Mouse (Mus musculus) ES-E14 (cell line): ENCODE data around the gene Slco2b1. TPM values are rescaled to one million over a fixed set of nuclear protein-coding genes. Genes with fewer than 3 reads are reported as not detected.

Source experiments
- DNase-seq: peaks from one replicate; pipeline ENCODE4 v3.0.0-alpha.2; 2013; ENCODE audit warnings: low read depth, low spot score
- H3K27ac ChIP-seq: 2 replicates; pipeline ENCODE4 v1.5.1; 2012; ENCODE audit warnings: low read depth, mild to moderate bottlenecking, low read length, moderate library complexity, mixed read lengths; ENCODE audit not compliant: poor library complexity, insufficient read depth, severe bottlenecking
- H3K36me3 ChIP-seq: 2 replicates; pipeline ENCODE4 v1.6.1; 2012; ENCODE audit warnings: mild to moderate bottlenecking, low read length, moderate library complexity, mixed read lengths; ENCODE audit not compliant: control insufficient read depth, poor library complexity, insufficient read depth, severe bottlenecking
- H3K4me1 ChIP-seq, 2 experiments: fragments of 150-350 bp in 1 of 2; sonication (generic) in 1 of 2; 2 replicates each; pipeline ENCODE4 v1.6.1; 2012; ENCODE audit warnings: low read length in 2 of 2, mild to moderate bottlenecking in 1 of 2, mixed read lengths in 1 of 2; ENCODE audit not compliant: control insufficient read depth in 2 of 2, insufficient read depth in 2 of 2, poor library complexity in 1 of 2
- H3K4me3 ChIP-seq, 2 experiments: fragments of 150-350 bp in 1 of 2; sonication (generic) in 1 of 2; 2 replicates each; pipeline ENCODE4 v1.5.1; 2012; ENCODE audit warnings: low read length in 2 of 2, low read depth in 1 of 2, mild to moderate bottlenecking in 1 of 2, mixed read lengths in 1 of 2; ENCODE audit not compliant: insufficient read depth in 1 of 2, poor library complexity in 1 of 2, severe bottlenecking in 1 of 2
- H3K9ac ChIP-seq: 2 replicates; pipeline ENCODE4 v1.6.1; 2012; ENCODE audit warnings: low read depth, mild to moderate bottlenecking, low read length, mixed read lengths; ENCODE audit not compliant: poor library complexity, insufficient read depth, severe bottlenecking
- H3K9me3 ChIP-seq: fragments of 150-350 bp; sonication (generic); 2 replicates; pipeline ENCODE4 v1.6.1; 2012; ENCODE audit warnings: low read depth, mild to moderate bottlenecking, low read length; ENCODE audit not compliant: control insufficient read depth, insufficient read depth
- CHD2 ChIP-seq: IDR thresholded peaks from 2 replicates; pipeline ENCODE4 v1.6.1; 2014; ENCODE audit warnings: mild to moderate bottlenecking, low read depth, low read length, inconsistent platforms
- HCFC1 ChIP-seq: IDR thresholded peaks from 2 replicates; pipeline ENCODE4 v1.6.1; 2012; ENCODE audit warnings: low read length, inconsistent platforms, borderline replicate concordance; ENCODE audit not compliant: insufficient read depth
- MAFK ChIP-seq: IDR thresholded peaks from 2 replicates; pipeline ENCODE4 v1.6.1; 2014; ENCODE audit warnings: mild to moderate bottlenecking, low read depth, low read length, inconsistent platforms; ENCODE audit not compliant: insufficient read depth
- ZC3H11A ChIP-seq: IDR thresholded peaks from 2 replicates; pipeline ENCODE4 v1.6.1; 2012; ENCODE audit warnings: low read depth, mild to moderate bottlenecking, inconsistent platforms, low read length, borderline replicate concordance
- ZNF384 ChIP-seq: IDR thresholded peaks from 2 replicates; pipeline ENCODE4 v1.6.1; 2012; ENCODE audit warnings: low read depth, low read length, inconsistent platforms
- in situ Hi-C, 2 experiments: fragments of 600-800 bp; cut with MboI; formaldehyde crosslinking; loops; one replicate each; pipeline ENCODE4 v1.15.1; 2025; ENCODE audit warnings: low sequenced_read_pairs in 2 of 2, inconsistent platforms in 1 of 2; ENCODE audit not compliant: unreplicated experiment in 2 of 2
- total RNA-seq: library from RNA; depleted of rRNA; stranded (reverse); fragments of 300-350 nt; gene quantifications from 2 replicates; pipeline ENCODE4 v1.2.3, GENCODE M21; 2012

Gene Slco2b1
- total RNA-seq, 1 experiment = 0.45 TPM

- TF ChIP-seq MAFK = no peak
- TF ChIP-seq CHD2 = no peak
- no peak for TF ChIP-seq ZNF384
- no peak for TF ChIP-seq HCFC1
- TF ChIP-seq ZC3H11A = no peak
- no peaks in the 10 kb centered on the region for H3K9me3 ChIP-seq
- H3K36me3 ChIP-seq = no peaks in the 10 kb centered on the region
- in situ Hi-C loops = no loop called here
- H3K4me3 ChIP-seq = no peak overlapping the region
- H3K4me1 ChIP-seq = no peaks in the 10 kb centered on the region
- DNase-seq = no peak
- no peak overlapping the region for H3K9ac ChIP-seq
- no peak overlapping the region for H3K27ac ChIP-seq
Measured at GRCm38 (mm10) chr7:99716536-99716935, 5.4 kb upstream of the Slco2b1 start.

GRCm38 (mm10) chr7:99712431-99712830 is 1.3 kb upstream of the Slco2b1 start:
- DNase-seq = no peak
- no peak overlapping the region for H3K4me3 ChIP-seq
- H3K9ac ChIP-seq = no peak overlapping the region
- TF ChIP-seq ZC3H11A (no peak), CHD2 (no peak), ZNF384 (no peak), MAFK (no peak), HCFC1 (no peak)
- no peaks in the 10 kb centered on the region for H3K4me1 ChIP-seq
- H3K27ac ChIP-seq = no peak overlapping the region
- H3K36me3 ChIP-seq = no peaks in the 10 kb centered on the region
- H3K9me3 ChIP-seq = no peaks in the 10 kb centered on the region
- in situ Hi-C loops = no loop called here

- TF ChIP-seq MAFK (no peak), ZC3H11A (peak; percentile 40; the same call in 1 of the 2 replicates)
- peak; percentile 30 for DNase-seq
- H3K36me3 ChIP-seq = no peaks in the 10 kb centered on the region
- in situ Hi-C loops = no loop called here
- H3K9ac ChIP-seq = no peak overlapping the region
- H3K4me3 ChIP-seq = no peak overlapping the region
- no peaks in the 10 kb centered on the region for H3K4me1 ChIP-seq
- H3K27ac ChIP-seq = no peak overlapping the region
- no peaks in the 10 kb centered on the region for H3K9me3 ChIP-seq
Measured at GRCm38 (mm10) chr7:99710476-99710875, 664 bp downstream of the Slco2b1 start.

GRCm38 (mm10) chr7:99709992-99710391 is 1.1 kb downstream of the Slco2b1 start:
- H3K27ac ChIP-seq = no peak overlapping the region
- no peak for DNase-seq
- H3K9ac ChIP-seq = no peak overlapping the region
- H3K36me3 ChIP-seq = no peaks in the 10 kb centered on the region
- in situ Hi-C loops = no loop called here
- H3K4me1 ChIP-seq = no peaks in the 10 kb centered on the region
- no peak for TF ChIP-seq ZNF384
- no peak for TF ChIP-seq MAFK
- TF ChIP-seq CHD2 = no peak
- TF ChIP-seq HCFC1 = no peak
- H3K9me3 ChIP-seq = no peaks in the 10 kb centered on the region
- no peak overlapping the region for H3K4me3 ChIP-seq

GRCm38 (mm10) chr7:99708750-99709149 is 2.4 kb downstream of the Slco2b1 start:
- no peaks in the 10 kb centered on the region for H3K9me3 ChIP-seq
- no peak for TF ChIP-seq HCFC1
- no peak for TF ChIP-seq ZNF384
- no peak for TF ChIP-seq ZC3H11A
- no peak for TF ChIP-seq CHD2
- no peak for TF ChIP-seq MAFK
- H3K4me1 ChIP-seq = no peaks in the 10 kb centered on the region
- no peak overlapping the region for H3K27ac ChIP-seq
- H3K4me3 ChIP-seq = no peak overlapping the region
- DNase-seq = no peak
- in situ Hi-C loops = no loop called here
- no peak overlapping the region for H3K9ac ChIP-seq
- no peaks in the 10 kb centered on the region for H3K36me3 ChIP-seq
